Mouse (Mus musculus) liver, embryonic 12.5 days (tissue): Measurements from ENCODE around the gene Sp1. TPM values are rescaled to one million over a fixed set of nuclear protein-coding genes. Genes with fewer than 3 reads are reported as not detected.

Experiments used
- ATAC-seq: fragments of 200-750 bp; cut with Nextera tagmentation; 2 replicates; pipeline ENCODE4 v1.8.0; 2017; ENCODE audit warnings: moderate number of reproducible peaks, mild to moderate bottlenecking, moderate library complexity
- H3K27ac ChIP-seq: fragments of 300-500 bp; sonication (generic); 2 replicates; pipeline ENCODE4 v1.5.1; 2016; ENCODE audit warnings: mild to moderate bottlenecking
- H3K27me3 ChIP-seq: fragments of 300-500 bp; sonication (generic); replicated peaks from 2 replicates; pipeline ENCODE4 v1.6.1; 2016; ENCODE audit warnings: mild to moderate bottlenecking, moderate library complexity
- H3K36me3 ChIP-seq: fragments of 300-500 bp; sonication (generic); 2 replicates; pipeline ENCODE4 v1.6.1; 2016; ENCODE audit warnings: mild to moderate bottlenecking, moderate library complexity
- H3K4me1 ChIP-seq: fragments of 300-500 bp; sonication (generic); 2 replicates; pipeline ENCODE4 v1.6.1; 2016
- H3K4me2 ChIP-seq: fragments of 300-500 bp; sonication (generic); 2 replicates; pipeline ENCODE4 v1.6.1; 2016; ENCODE audit warnings: mild to moderate bottlenecking, moderate library complexity
- H3K4me3 ChIP-seq: fragments of 300-500 bp; sonication (generic); 2 replicates; pipeline ENCODE4 v1.5.1; 2016; ENCODE audit warnings: mild to moderate bottlenecking, moderate library complexity
- H3K9ac ChIP-seq: fragments of 300-500 bp; sonication (generic); 2 replicates; pipeline ENCODE4 v1.6.1; 2016; ENCODE audit warnings: mild to moderate bottlenecking, moderate library complexity
- H3K9me3 ChIP-seq: fragments of 300-500 bp; sonication (generic); replicated peaks from 2 replicates; pipeline ENCODE4 v1.6.1; 2016; ENCODE audit warnings: mild to moderate bottlenecking, moderate library complexity
- WGBS: fragments of 180-500 bp; shearing (Covaris S2); methylation state at CpG from one replicate; pipeline ENCODE4 v1.1.7; 2016; ENCODE audit not compliant: insufficient replicate concordance; 5-methylcytosine and 5-hydroxymethylcytosine counted together
- polyA plus RNA-seq: library from polyadenylated mRNA; unstranded; fragments of >200 nt; fragmentation: Nextera tagmentation; extraction: Ambion mirVana; gene quantifications from 2 replicates; pipeline ENCODE4 v1.2.1, GENCODE M21; 2016

The Sp1 gene
- polyA plus RNA-seq, 1 experiment from 2014 or later, result 5.1 TPM

DNA sequence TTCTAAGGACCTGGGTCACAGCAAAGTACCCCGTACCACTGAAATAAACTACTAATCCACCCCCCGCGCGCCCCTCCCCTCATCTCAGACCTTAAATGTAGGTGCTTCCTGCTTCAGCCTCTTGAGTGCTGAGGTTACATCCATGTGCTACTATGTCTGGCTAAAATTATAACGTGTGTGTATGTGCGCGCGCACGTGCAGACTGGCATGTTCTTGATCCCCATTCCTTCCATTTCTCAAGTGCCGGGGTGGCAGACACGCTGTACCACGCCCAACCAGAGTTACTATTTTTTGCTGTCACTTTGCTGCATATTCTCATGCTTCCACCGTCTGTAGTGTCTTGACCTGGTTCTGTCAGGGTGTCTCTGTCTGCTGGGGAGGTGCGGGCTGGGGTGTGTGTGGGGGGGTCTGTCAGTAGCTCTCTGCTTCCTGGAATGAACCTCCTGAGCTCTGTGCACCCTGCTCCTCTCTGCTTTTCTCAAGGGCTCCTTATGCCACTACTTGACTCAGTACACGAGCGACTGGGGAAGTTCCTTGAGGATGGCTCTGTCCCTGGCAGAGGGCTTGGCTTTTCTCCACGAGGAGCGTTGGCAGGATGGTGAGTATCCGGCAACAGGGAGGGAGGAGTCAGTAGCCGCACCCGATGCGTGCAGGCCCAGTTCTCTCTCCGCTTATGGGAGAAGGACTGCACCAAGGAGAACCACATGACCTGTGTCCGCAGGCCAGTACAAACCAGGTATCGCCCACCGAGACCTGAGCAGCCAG, 45.9 kb downstream of the Sp1 start:
- peaks cover 26% of the 10 kb centered on the region for H3K4me1 ChIP-seq
- ATAC-seq, result no peak
- 74% methylated on average over 26 of the region's 26 CpGs for WGBS
- no peaks in the 10 kb centered on the region for H3K27me3 ChIP-seq
- H3K27ac ChIP-seq, result no peak overlapping the region
- no peaks in the 10 kb centered on the region for H3K9me3 ChIP-seq
- no peak overlapping the region for H3K9ac ChIP-seq
- no peaks in the 10 kb centered on the region for H3K36me3 ChIP-seq
- no peak overlapping the region for H3K4me2 ChIP-seq
- H3K4me3 ChIP-seq, result no peak overlapping the region

DNA sequence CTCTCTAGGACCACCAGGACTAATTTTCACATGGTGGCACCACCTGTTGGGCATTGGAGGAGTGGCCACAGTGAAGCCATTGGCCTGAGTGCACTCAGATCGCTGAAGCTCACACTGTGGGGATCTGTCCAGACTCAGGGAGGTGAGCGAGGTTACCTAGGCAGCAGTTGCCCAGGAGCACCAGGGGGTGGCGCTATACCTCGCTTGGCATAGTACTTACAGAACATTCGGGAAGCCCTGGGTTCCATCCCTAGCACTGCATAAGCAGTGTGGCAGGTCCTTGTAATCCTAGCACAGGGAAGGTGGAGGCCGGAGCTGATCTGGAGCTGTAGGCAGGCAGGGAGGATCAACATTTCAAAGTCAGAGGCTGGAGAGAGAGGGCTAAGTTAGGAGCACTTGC, 50.0 kb downstream of the Sp1 start:
- ATAC-seq, result no peak
- H3K4me1 ChIP-seq, result peaks cover 59% of the 10 kb centered on the region

DNA sequence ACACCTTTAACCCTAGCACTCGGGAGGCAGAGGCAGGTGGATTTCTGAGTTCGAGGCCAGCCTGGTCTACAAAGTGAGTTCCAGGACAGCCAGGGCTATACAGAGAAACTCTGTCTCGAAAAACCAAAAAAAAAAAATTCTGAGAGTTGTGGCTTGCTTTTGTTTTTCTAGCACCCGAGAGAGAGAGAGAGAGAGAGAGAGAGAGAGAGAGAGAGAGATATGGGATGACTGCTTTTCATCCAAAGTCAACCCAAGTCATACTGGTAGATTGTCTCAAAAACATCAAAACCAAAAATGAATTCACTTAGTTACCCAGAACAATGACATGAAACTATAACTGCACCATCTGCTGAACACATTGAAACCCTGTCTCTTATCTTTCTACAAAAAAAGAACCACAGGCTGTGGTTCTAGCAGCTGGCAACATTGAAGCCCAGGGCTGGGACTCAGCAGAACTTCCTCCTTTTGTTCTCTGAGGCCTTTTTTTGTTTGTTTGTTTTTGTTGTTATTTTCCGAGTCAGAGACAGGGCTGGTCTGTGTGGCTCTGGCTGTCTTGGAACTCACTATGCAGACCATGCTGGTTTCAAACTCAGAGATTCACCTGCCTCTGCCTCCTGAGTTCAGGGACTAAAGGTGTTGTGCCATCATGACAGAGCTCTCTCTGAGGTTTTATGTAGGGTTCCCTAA, 52.2 kb downstream of the Sp1 start:
- H3K4me1 ChIP-seq, result peaks cover 59% of the 10 kb centered on the region
- 28% methylated on average over 5 of the region's 5 CpGs for WGBS

More for the DNA sequence above, 50.0 kb downstream of the Sp1 start:
- Histone ChIP-seq H3K9me3 (no peaks in the 10 kb centered on the region), H3K9ac (no peak overlapping the region), H3K27me3 (no peaks in the 10 kb centered on the region), H3K4me3 (no peak overlapping the region), H3K27ac (no peak overlapping the region), H3K36me3 (no peaks in the 10 kb centered on the region), H3K4me2 (no peak overlapping the region)
- 46% methylated on average over 6 of the region's 6 CpGs for WGBS

DNA sequence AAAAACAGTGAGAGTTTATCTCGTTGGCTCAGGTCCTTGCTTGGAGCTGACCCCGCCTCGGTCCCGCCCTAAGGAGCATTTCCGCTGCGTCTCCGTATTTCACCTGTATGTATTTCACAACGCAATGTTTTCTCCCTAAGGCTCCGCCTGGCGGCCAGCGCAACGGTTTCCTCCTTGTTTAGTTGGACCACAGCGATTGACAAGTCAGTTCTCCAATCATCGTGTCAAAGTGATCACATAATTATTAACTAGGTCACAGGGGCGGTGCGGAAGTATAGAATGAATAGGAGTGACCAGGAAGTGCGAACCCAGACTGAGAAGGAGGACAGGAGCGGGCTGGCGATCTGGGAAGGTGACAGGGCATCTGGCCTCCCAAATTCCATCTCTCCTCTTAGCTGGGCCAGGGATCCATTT, 53.0 kb downstream of the Sp1 start, which contains the start of gene Prr13:
Gene Prr13, plus strand, starts transcription at position 125 of the 414 bp plus-strand sequence.
- peak within 1 kb of the TSS; percentile 63 for H3K4me3 ChIP-seq
- H3K9ac ChIP-seq, result peak within 1 kb of the TSS; percentile 74
- peak within 1 kb of the TSS; percentile 85 for H3K4me2 ChIP-seq
- ATAC-seq, result peak; percentile 78
- 0% methylated on average over 19 of the region's 19 CpGs for WGBS
- H3K36me3 ChIP-seq, result peaks cover 17% of the 10 kb centered on the region
- H3K4me1 ChIP-seq, result peaks cover 59% of the 10 kb centered on the region
- no peaks in the 10 kb centered on the region for H3K27me3 ChIP-seq
- peak within 1 kb of the TSS; percentile 91 for H3K27ac ChIP-seq
- H3K9me3 ChIP-seq, result no peaks in the 10 kb centered on the region

More for the DNA sequence above, 52.2 kb downstream of the Sp1 start:
- Histone ChIP-seq H3K9ac (peak overlapping the region; percentile 37; the same call in 1 of the 2 replicates), H3K4me3 (peak overlapping the region; percentile 63), H3K36me3 (peaks cover 12% of the 10 kb centered on the region), H3K4me2 (peak overlapping the region; percentile 85), H3K9me3 (no peaks in the 10 kb centered on the region), H3K27me3 (no peaks in the 10 kb centered on the region), H3K27ac (peak overlapping the region; percentile 91)
- no peak for ATAC-seq

DNA sequence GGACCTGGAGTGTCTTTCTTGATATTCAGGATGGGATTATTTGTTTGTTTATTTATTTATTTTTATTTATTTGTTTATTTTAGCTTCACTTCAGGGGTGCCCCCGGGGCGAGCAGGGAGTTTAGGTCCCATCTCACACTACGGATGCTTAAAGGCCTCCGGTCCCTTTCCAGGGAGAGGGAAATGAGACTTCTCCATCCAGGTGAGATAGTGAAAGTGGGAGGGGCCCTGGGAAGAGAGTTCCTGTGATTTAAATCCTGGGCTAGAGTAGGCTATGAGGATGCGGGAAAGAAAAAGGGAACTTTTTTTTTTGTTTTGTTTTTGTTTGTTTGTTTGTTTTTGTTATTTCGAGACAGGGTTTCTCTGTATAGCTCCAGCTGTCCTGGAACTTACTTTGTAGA, 53.4 kb downstream of the Sp1 start:
- Histone ChIP-seq H3K9me3 (no peaks in the 10 kb centered on the region), H3K4me1 (peaks cover 59% of the 10 kb centered on the region), H3K27me3 (no peaks in the 10 kb centered on the region), H3K4me2 (peak overlapping the region; percentile 85), H3K27ac (peak overlapping the region; percentile 91), H3K36me3 (peaks cover 17% of the 10 kb centered on the region), H3K4me3 (peak overlapping the region; percentile 63), H3K9ac (peak overlapping the region; percentile 74)
- 13% methylated on average over 6 of the region's 6 CpGs for WGBS
- peak; percentile 0; the same call in 1 of the 2 replicates for ATAC-seq

DNA sequence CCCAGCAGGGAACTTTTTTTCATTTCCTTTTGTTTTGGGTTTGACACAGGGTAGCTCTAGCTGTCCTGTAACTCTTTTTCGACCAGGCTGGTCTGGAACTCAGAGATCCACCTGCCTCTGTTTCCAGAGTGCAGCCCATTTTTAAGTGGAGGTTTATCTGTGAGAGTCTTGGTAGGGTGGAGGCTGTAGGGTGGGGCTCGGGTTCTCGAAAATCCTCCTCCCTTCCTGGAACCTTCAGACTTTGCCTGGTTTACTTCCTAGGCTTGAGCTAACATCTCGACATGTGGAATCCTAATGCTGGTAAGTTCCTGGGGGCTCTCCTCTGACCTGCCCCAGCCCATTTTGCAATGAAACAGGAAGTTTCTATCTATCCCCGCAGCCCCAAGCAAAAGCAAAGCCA, 53.9 kb downstream of the Sp1 start:
- no peaks in the 10 kb centered on the region for H3K27me3 ChIP-seq
- peak overlapping the region; percentile 74 for H3K9ac ChIP-seq
- peak overlapping the region; percentile 63 for H3K4me3 ChIP-seq
- H3K4me1 ChIP-seq, result peaks cover 59% of the 10 kb centered on the region
- H3K36me3 ChIP-seq, result peaks cover 17% of the 10 kb centered on the region
- H3K9me3 ChIP-seq, result no peaks in the 10 kb centered on the region
- H3K4me2 ChIP-seq, result peak overlapping the region; percentile 85
- H3K27ac ChIP-seq, result peak overlapping the region; percentile 91
- peak; percentile 79 for ATAC-seq
- 9% methylated on average over 5 of the region's 5 CpGs for WGBS

DNA sequence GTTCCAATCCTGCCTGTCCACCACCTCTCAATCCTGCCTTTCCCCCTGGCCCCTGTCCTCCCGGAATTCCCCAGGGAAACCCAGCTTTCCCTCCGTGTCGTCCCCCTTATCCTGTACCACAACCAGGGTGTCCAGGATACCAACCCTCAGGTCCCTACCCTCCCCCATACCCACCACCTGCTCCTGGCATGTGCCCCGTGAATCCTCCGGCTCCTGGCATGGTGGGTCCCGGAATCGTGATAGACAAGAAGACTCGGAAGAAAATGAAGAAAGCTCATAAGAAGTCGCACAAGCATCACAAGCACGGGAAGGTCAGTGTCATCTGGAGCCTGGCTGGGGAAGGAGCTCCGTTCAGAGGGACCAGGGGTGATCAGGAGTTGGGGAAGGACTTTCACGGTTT, 54.5 kb downstream of the Sp1 start:
- Histone ChIP-seq H3K27me3 (no peaks in the 10 kb centered on the region), H3K4me3 (peak overlapping the region; percentile 63), H3K4me1 (peaks cover 59% of the 10 kb centered on the region), H3K9me3 (no peaks in the 10 kb centered on the region), H3K36me3 (peaks cover 17% of the 10 kb centered on the region), H3K9ac (peak overlapping the region; percentile 74), H3K4me2 (peak overlapping the region; percentile 85), H3K27ac (peak overlapping the region; percentile 91)
- 68% methylated on average over 12 of the region's 12 CpGs for WGBS
- no peak for ATAC-seq

DNA sequence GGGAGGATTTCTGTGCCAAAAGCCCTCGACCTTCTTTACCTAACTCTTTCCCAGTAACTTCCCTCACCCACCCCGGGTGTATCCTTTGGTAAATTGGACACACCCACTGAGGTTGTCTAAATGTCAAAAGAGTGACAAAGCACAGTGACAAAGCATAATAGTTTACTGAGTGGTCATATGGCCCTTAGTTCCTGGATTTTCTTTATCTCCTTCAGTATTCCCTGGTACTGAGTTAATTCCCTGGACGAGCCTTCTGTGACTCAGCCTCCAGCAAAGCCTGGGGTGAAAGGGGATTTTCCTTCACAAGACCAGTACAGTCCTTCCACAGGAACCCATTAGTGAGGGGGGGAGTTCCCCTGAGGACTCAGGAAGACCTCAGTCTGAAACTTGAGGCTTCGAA, 55.0 kb downstream of the Sp1 start:
- Histone ChIP-seq H3K9me3 (no peaks in the 10 kb centered on the region), H3K27ac (peak overlapping the region; percentile 91), H3K4me2 (peak overlapping the region; percentile 85), H3K4me1 (peaks cover 57% of the 10 kb centered on the region), H3K4me3 (peak overlapping the region; percentile 63), H3K9ac (peak overlapping the region; percentile 74), H3K36me3 (peaks cover 23% of the 10 kb centered on the region), H3K27me3 (no peaks in the 10 kb centered on the region)
- ATAC-seq, result peak; percentile 54
- WGBS, result 20% methylated on average over 4 of the region's 4 CpGs

DNA sequence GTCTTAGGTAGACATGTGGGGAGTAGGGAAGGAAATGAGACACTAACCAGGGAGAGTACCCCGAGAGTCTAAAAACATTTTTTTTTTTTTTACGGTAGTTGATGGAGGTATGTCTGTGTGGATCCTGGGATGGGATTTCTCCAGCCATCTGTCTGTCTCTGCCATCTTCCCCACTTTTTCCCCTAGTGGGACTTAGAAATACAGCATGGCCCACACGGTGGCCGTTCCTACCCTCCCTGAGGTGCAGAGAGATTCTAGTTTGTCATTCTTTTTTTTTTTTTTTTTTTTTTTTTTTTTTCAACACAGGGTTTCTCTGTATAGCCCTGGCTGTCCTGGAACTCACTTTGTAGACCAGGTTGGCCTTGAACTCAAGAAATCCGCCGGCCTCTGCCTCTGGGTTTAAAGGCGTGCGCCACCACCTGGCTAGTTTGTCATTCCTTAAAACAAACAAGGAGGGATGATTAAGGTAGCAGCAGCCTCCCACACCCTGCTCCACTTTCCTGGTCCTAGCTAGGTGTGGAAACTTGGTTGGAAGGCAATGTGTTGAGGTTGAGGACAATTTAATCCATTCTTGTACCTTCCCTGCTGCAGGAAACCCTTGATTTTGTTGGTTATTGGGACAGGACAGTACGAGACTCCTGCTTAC, 55.6 kb downstream of the Sp1 start:
- H3K9me3 ChIP-seq, result no peaks in the 10 kb centered on the region
- peak overlapping the region; percentile 74 for H3K9ac ChIP-seq
- peak overlapping the region; percentile 63 for H3K4me3 ChIP-seq
- WGBS, result 75% methylated on average over 9 of the region's 9 CpGs
- H3K4me2 ChIP-seq, result peak overlapping the region; percentile 85
- H3K4me1 ChIP-seq, result peaks cover 55% of the 10 kb centered on the region
- H3K27me3 ChIP-seq, result no peaks in the 10 kb centered on the region
- H3K27ac ChIP-seq, result peak overlapping the region; percentile 91
- peaks cover 23% of the 10 kb centered on the region for H3K36me3 ChIP-seq
- ATAC-seq, result no peak

DNA sequence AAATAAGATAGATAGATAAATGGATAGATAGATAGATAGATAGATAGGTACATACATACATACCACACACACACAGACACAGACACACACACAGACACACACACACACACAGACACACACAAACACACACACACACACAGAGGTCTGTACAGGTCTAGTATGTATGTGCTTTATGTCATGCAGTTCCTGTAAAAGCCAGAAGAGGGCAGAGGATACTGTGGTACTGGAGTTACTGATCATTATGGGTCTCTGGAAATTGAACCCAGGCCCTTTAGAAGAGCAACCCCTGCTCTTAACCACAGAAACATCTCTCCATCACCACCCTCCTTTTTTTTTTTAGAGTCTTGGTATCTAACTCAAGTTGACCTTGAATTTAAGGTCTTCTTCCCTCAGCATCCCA, 57.7 kb downstream of the Sp1 start:
- Histone ChIP-seq H3K4me1 (peaks cover 37% of the 10 kb centered on the region), H3K36me3 (peaks cover 38% of the 10 kb centered on the region), H3K27ac (no peak overlapping the region), H3K9ac (no peak overlapping the region), H3K9me3 (peaks cover 3% of the 10 kb centered on the region; the same call in 1 of the 2 replicates), H3K4me2 (no peak overlapping the region), H3K4me3 (no peak overlapping the region), H3K27me3 (no peaks in the 10 kb centered on the region)
- no peak for ATAC-seq

DNA sequence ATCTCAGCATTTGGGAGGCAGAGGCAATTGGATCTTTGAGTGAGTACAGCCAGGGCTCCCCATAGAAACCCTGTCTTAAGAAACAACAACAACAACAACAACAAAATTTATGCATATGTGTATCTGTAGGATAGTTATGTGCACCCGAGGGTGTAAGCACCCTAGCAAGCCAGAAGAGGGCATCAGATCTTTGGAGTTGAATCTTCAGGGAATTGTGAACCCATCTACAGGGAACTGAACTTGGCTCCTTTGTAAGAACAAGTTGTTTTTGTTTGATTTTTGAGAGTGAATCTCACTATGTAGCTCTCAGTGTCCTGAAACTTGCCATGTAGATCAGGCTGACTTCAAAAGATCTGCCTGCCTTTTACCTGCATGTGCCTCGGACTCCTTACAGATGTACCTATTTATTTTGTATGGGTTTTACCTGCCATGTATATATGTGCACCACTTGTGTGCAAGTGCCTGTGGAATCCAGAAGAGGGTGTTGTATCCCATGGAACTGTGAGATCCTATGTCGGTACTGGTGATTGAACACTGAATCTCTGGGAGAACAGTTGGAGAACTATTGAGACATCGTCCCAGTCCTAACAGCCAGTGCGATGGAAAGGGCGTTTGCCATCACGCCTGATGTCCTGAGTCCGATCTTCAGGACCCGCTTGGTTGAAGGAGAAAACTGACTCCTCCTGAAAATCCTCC, 62.9 kb downstream of the Sp1 start:
- Histone ChIP-seq H3K4me3 (no peak overlapping the region), H3K36me3 (peaks cover 38% of the 10 kb centered on the region), H3K4me2 (no peak overlapping the region), H3K27ac (no peak overlapping the region), H3K9me3 (peaks cover 6% of the 10 kb centered on the region; the same call in 1 of the 2 replicates), H3K27me3 (no peaks in the 10 kb centered on the region), H3K9ac (no peak overlapping the region), H3K4me1 (peaks cover 22% of the 10 kb centered on the region)
- ATAC-seq, result no peak
- 92% methylated on average over 9 of the region's 9 CpGs for WGBS
